Mouse (Mus musculus): ENCODE results near the gene Wwox.

Gene Wwox

DNA sequence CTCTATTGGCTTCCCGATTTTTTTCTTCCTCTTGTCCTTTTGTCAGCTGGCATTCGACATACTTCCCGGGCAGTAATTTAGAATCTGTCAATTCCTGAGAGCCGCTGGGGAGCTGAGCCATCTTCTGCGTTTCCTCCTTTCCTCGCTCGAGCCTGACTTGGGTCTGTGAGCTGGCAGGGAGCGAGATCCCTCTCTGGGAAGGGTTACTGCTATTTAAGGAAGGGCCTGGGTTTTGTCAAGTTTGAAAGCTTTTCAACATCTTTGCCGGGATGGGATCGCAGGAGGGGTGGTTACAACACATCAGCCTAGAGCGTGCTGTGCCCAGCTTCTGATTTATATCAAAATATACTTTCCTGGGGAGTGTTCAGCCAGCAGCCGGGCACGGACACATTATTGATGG lies 725.4 kb downstream of the Wwox start:
- no peak for DNase-seq (ENCODE audit: low read depth)

- no peak for DNase-seq (ENCODE audit: low read depth)
These were observed 734.2 kb downstream of the Wwox start for GRCm38 (mm10) chr8:115173634-115174081.

DNA sequence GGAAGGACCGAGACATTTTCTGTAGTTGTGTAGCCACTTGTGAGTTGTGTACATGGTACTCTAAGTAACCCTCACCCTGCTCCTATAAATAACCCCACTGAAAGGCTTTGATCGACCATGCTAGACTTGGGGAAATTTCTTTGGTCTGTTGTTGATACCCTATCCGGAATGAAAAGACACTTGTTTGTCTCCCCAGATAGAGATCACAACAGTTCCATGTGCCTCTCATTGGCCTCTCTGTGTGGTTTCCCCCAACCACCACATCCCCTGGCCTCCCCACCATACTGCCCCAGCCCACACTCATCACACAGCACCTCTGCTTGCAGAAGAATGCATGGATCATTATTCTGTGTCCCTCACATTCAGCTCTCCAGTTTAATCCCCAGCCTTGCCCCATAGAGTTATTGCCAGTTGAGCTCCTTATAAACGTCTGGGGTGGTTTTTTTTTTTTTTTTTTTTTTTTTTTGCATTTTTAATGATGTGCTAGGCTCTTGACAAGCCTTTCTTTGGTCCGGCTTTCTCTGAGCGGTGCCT lies 746.0 kb downstream of the Wwox start:
- DNase-seq (ENCODE audit: low read depth), result no peak

GRCm38 (mm10) chr8:115186121-115186811 lies 746.8 kb downstream of the Wwox start:
- DNase-seq (ENCODE audit: low read depth), result no peak

DNA sequence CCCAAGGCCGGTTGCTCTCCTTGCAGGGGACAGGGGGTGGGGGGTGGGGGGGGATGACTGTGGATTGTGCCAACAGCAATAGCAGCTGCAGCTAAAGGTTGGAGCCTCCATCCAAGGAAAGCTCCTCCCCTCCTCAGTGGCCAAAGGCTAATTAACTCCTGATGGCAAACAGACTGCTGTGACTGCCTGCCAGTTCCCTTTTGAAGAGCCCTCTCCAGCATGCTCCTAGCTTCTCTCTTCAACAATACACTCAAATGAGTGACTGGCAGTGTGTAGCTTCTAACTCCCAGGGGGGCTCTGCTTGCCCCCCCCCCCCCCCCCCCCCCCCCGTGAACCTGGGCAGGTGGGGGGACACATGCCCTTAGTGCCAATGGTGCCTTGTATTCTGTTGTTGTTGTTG lies 747.4 kb downstream of the Wwox start:
- DNase-seq (ENCODE audit: low read depth), result peak; percentile 50

GRCm38 (mm10) chr8:115188446-115188845 lies 749.0 kb downstream of the Wwox start:
- DNase-seq (ENCODE audit: low read depth), result no peak

GRCm38 (mm10) chr8:115189836-115190235 lies 750.4 kb downstream of the Wwox start:
- no peak for DNase-seq (ENCODE audit: low read depth)

GRCm38 (mm10) chr8:115193767-115194166 lies 754.3 kb downstream of the Wwox start:
- DNase-seq (ENCODE audit: low read depth), result no peak

GRCm38 (mm10) chr8:115195334-115195733 lies 755.9 kb downstream of the Wwox start:
- no peak for DNase-seq (ENCODE audit: low read depth)

GRCm38 (mm10) chr8:115196859-115197258 lies 757.4 kb downstream of the Wwox start:
- no peak for DNase-seq (ENCODE audit: low read depth)

- no peak for DNase-seq (ENCODE audit: low read depth)
These were observed 759.7 kb downstream of the Wwox start for GRCm38 (mm10) chr8:115199204-115199603.

- no peak for DNase-seq (ENCODE audit: low read depth)
These were observed 760.2 kb downstream of the Wwox start for GRCm38 (mm10) chr8:115199616-115200150.

- no peak for DNase-seq (ENCODE audit: low read depth)
These were observed 762.3 kb downstream of the Wwox start for GRCm38 (mm10) chr8:115201726-115202125.

- DNase-seq (ENCODE audit: low read depth), result no peak
These were observed 768.0 kb downstream of the Wwox start for GRCm38 (mm10) chr8:115207480-115207879.

DNA sequence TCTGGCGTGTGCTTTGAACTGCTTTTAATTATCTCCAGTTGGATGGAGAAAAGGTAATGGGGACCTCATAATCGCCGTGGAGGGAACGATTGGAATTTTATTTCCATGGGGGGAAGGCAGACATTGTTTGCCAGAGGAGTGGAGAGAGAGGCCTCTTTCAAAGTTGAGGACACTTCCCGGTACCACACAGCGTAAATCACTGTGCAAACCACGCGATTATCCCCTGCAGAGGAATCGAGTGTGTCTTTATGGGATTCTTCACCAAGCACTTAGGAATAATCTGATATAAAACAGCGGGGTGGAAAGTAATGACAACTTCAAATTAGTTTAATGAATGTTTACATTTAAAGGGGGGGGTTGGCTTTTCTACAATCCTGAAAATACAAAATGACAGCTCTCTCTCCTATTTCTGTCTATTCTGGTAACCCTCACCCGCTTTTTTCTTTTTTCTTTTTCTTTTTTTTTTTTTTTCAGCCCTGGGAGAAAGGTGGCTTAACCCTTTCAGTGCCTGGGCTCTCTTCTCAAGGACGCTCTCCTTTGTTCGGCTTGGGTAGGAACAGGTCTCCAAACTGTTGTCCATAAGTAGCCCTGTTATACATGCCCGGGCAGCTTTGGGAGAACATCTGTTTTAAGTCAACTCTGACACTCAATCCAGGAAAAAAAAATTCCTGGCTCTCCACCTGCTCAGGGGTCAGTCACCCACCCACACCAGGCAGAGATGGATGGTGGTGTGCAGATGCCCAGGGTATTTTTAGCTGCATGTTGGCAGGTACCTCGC lies 769.1 kb downstream of the Wwox start:
- DNase-seq (ENCODE audit: low read depth), result no peak

DNA sequence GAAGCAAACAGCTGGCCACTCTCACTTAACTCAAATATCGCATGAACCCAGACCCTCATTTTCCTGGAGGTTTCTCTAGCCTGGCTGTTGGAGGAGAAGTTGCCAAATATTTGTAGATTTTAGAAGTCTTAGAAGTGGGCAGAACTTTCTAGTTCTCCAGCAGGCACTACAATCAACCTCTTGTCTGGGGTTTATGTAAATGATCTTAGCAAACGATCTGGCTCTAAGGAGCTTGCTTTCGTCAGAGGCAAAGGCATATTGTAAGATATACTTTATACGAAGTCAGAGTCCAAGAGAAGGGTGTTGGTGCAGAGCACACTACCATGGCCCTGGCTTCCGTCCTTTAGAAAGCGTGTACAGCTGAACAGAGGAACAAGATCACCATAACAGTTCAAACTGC lies 770.6 kb downstream of the Wwox start:
- no peak for DNase-seq (ENCODE audit: low read depth)

DNA sequence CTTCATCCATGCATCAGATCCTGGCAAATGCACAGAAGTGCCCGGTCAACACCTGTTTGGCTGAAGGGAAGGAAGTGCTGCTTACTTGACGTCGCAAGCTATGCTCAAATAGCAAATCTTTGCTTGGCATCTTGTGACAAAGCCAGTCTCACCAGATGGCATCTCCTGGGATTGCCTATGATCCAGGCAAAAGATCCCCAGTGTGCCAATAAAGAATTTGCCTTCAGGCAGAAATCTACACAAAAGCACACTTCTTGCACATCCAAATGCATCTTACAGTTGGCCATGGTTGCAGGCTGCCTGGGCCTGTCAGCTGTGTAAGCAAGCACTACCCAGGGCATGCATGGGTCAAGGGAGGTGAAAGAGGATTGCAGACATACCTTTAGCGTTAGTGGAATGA lies 773.7 kb downstream of the Wwox start:
- DNase-seq (ENCODE audit: low read depth), result no peak

DNA sequence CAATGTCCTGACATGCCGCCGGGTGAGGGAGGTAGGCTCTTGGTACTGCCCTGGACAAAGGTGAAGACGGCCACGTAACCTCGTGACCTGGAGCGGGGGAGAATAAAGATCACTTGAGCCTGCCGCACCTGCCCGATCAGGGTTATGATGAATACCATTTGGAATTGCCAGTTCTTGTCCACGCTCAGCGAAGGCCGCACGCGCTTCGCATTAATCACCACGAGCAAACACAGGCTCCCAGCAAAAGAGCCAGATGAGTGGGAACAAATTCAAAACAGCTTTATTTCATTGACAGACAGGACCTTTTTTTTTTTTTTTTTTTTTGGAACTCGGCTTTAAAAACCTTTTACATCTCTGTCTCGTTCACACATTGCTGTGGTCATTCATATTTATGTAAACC lies 775.4 kb downstream of the Wwox start:
- no peak for DNase-seq (ENCODE audit: low read depth)

DNA sequence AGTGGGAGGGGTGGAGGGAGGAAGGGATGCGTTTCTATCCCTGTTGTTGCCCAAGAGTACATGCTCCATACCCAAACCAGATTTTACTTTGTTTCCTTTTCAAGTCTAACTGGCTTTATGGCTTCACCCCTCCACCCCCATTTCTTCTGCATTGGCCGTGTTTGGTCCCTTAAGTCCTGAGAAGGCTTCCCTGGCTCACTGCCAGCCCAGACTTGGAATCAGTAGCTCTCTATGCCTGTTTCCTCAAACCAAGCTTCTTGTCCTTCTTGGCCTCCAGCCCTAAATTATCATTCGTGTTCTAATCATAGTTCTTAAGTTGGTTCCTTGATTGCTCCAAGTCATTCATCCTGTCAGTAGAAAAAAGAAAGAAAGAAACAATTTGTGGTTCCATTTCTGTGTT lies 777.3 kb downstream of the Wwox start:
- DNase-seq (ENCODE audit: low read depth), result no peak

GRCm38 (mm10) chr8:115222545-115222944 lies 783.1 kb downstream of the Wwox start:
- no peak for DNase-seq (ENCODE audit: low read depth)

DNA sequence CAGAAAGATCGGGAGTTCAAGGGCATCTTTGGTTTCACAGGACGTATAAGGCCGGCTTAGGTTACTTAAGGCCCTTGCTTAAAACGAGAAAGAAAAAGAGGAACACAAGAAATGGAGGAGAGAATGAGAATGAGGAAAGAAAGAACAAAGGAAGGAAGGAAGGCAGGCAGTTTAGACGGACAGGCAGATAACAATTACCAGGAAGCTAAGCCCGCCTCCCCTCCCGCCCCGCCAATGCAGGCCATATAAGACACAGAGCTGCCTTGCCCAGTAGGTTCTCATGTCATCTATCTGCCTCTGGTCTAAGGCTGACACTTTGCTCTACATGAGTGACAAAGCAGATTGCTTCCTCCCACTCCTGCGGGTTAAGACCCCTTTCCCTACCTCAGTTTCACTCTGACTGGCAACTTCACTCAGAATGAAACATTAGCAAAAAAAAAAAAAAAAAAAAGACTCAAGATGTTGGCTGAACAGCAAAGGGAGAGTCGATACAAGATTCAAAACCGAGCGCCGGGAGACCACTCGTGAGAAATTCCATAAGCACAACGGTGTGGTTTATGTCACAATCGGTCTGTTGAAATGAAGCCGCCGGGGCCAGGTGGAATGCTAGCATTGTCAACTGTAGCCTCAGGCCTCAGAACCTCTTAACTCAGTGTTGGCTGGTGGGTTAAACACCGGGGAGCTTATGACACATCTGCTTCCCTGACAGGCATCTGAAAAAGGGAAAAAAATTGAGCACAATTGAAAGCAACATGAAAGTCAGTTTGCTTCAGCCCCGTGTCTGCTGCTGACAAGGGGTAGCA lies 787.5 kb downstream of the Wwox start:
- DNase-seq (ENCODE audit: low read depth), result no peak

- no peak for DNase-seq (ENCODE audit: low read depth)
These were observed 789.4 kb downstream of the Wwox start for GRCm38 (mm10) chr8:115228903-115229302.

Data from fibroblast of lung, adult 2 months (primary cell).